Comparison of ENCODE assay signal across 8 mouse cellular contexts in genomic region chr17:87106691-87107523, GRCm38 (mm10). TPM values are rescaled to one million over a fixed set of nuclear protein-coding genes. Genes with fewer than 3 reads are reported as not detected.
DNase-seq lines count a peak whose midpoint lies in the region; ATAC-seq lines count a peak whose summit lies in the region.

No protein-coding gene starts in this region.

- H3K36me3 ChIP-seq in heart, embryonic 13.5 days, result no peaks in the 10 kb centered on the region
- H3K36me3 ChIP-seq in liver, embryonic 12.5 days, result no peaks in the 10 kb centered on the region
- no peaks in the 10 kb centered on the region for H3K36me3 ChIP-seq in stomach, embryonic 15.5 days

- WGBS in heart, embryonic 13.5 days, result under 1% methylated on average over 48 of the region's 51 CpGs
- 0% methylated on average over 42 of the region's 51 CpGs for whole genome bisulfite sequencing in liver, embryonic 12.5 days (ENCODE audit: insufficient replicate concordance)
- under 1% methylated on average over 47 of the region's 51 CpGs for WGBS in stomach, embryonic 15.5 days

- peak overlapping the region; percentile 95 for H3K27ac ChIP-seq in brown adipose tissue, adult 24 weeks (replicated peaks; ENCODE audit: low read depth, low read length)
- H3K27ac ChIP-seq in heart, embryonic 13.5 days (replicated peaks), result peak overlapping the region; percentile 91
- H3K27ac ChIP-seq in liver, embryonic 12.5 days, result peak overlapping the region; percentile 68
- H3K27ac ChIP-seq in stomach, embryonic 15.5 days, result peak overlapping the region; percentile 82

- H3K4me3 ChIP-seq in brown adipose tissue, adult 24 weeks (ENCODE audit: insufficient read depth, low read depth, low read length), result peak overlapping the region; percentile 73
- peak overlapping the region; percentile 82 for H3K4me3 ChIP-seq in heart, embryonic 13.5 days
- H3K4me3 ChIP-seq in liver, embryonic 12.5 days, result peak overlapping the region; percentile 77
- H3K4me3 ChIP-seq in stomach, embryonic 15.5 days (replicated peaks), result peak overlapping the region; percentile 74

- H3K4me1 ChIP-seq in brown adipose tissue, adult 24 weeks (ENCODE audit: control insufficient read depth, insufficient read depth, insufficient read length, low read length), result peaks cover 16% of the 10 kb centered on the region
- H3K4me1 ChIP-seq in heart, embryonic 13.5 days, result peaks cover 31% of the 10 kb centered on the region
- peaks cover 31% of the 10 kb centered on the region for H3K4me1 ChIP-seq in liver, embryonic 12.5 days
- H3K4me1 ChIP-seq in stomach, embryonic 15.5 days, result peaks cover 10% of the 10 kb centered on the region

- peak; percentile 98 for ATAC-seq in heart, embryonic 13.5 days (ENCODE audit: extremely low read depth, insufficient number of reproducible peaks, low FRiP score, low TSS enrichment)
- peak; percentile 98 for ATAC-seq in liver, embryonic 12.5 days
- ATAC-seq in stomach, embryonic 15.5 days (ENCODE audit: insufficient read depth, low FRiP score, low read depth), result peak; percentile 98

- peak overlapping the region; percentile 88 for H3K4me2 ChIP-seq in heart, embryonic 13.5 days
- peak overlapping the region; percentile 96 for H3K4me2 ChIP-seq in liver, embryonic 12.5 days
- H3K4me2 ChIP-seq in stomach, embryonic 15.5 days, result peak overlapping the region; percentile 86

- H3K9me3 ChIP-seq in heart, embryonic 13.5 days, result no peaks in the 10 kb centered on the region
- H3K9me3 ChIP-seq in liver, embryonic 12.5 days (replicated peaks), result no peaks in the 10 kb centered on the region
- H3K9me3 ChIP-seq in stomach, embryonic 15.5 days, result no peaks in the 10 kb centered on the region

- peak; percentile 95 for DNase-seq in CD4-positive, CD25-positive, alpha-beta regulatory T cell, adult 2 months (ENCODE audit: low read depth, low spot score)
- peak; percentile 66 for DNase-seq in fat pad, adult 2 months (ENCODE audit: extremely low read depth, low read depth, low spot score)
- peak; percentile 98 for DNase-seq in kidney, postnatal 10 days
- DNase-seq in natural killer cell, adult 2 months (ENCODE audit: low spot score in 2 of 2), result peak; percentile 94 to 96

- no peaks in the 10 kb centered on the region for H3K27me3 ChIP-seq in heart, embryonic 13.5 days (replicated peaks)
- peaks cover 14% of the 10 kb centered on the region for H3K27me3 ChIP-seq in liver, embryonic 12.5 days (replicated peaks)
- no peaks in the 10 kb centered on the region for H3K27me3 ChIP-seq in stomach, embryonic 15.5 days (replicated peaks)

- H3K9ac ChIP-seq in heart, embryonic 13.5 days, result peak overlapping the region; percentile 98
- peak overlapping the region; percentile 83 for H3K9ac ChIP-seq in liver, embryonic 12.5 days
- peak overlapping the region; percentile 49; the same call in 1 of the 2 replicates for H3K9ac ChIP-seq in stomach, embryonic 15.5 days

RNA-seq across cellular contexts. Expression of gene Socs5, which starts 0.6 kb away (rescaled TPM):
- polyA plus RNA-seq in brown adipose tissue, adult 24 weeks (2012; ENCODE audit: insufficient read depth, insufficient read length, missing spikeins), result 12.3 and 14.0 TPM in 2 replicates
- 9.2 TPM in 2 replicates for polyA plus RNA-seq in heart, embryonic 13.5 days (2015; fragmentation: Nextera tagmentation; extraction: Ambion mirVana)
- polyA plus RNA-seq in liver, embryonic 12.5 days (2016; fragmentation: Nextera tagmentation; extraction: Ambion mirVana), result 4.8 and 6.0 TPM in 2 replicates
- 11.5 and 12.2 TPM in 2 replicates for polyA plus RNA-seq in stomach, embryonic 15.5 days (2015; fragmentation: Nextera tagmentation; extraction: Ambion mirVana)

Comparison
In these comparisons a context has a peak if more than half of its experiments do, and no peak if none do; other contexts are left out.
1. Peak in every context shown above with its lines: DNase-seq, ATAC-seq, H3K4me3 ChIP-seq and H3K27ac ChIP-seq.